Mouse (Mus musculus) c-Kit-positive CD71-negative TER-119-negative erythroid progenitor cells, embryonic 14.5 days (primary cell): ENCODE results near the gene Necap2.

Experiments
- DNase-seq: peaks from one replicate; pipeline ENCODE4 v3.0.0-alpha.2; 2013; ENCODE audit warnings: low read depth

The Necap2 gene

GRCm38 (mm10) chr4:141073661-141074060, 4.5 kb downstream of the Necap2 start:
- DNase-seq: no peak

GRCm38 (mm10) chr4:141072502-141072901, 5.7 kb downstream of the Necap2 start:
- DNase-seq: no peak

- DNase-seq: no peak
These were observed 8.4 kb downstream of the Necap2 start for GRCm38 (mm10) chr4:141069731-141070130.

GRCm38 (mm10) chr4:141068655-141069054, 9.5 kb downstream of the Necap2 start:
- DNase-seq: no peak

- no peak for DNase-seq
These were observed 10.6 kb downstream of the Necap2 start for GRCm38 (mm10) chr4:141067516-141068046.

- DNase-seq: no peak
These were observed 11.2 kb downstream of the Necap2 start for GRCm38 (mm10) chr4:141066709-141067515.

GRCm38 (mm10) chr4:141065123-141065522, 13.0 kb downstream of the Necap2 start:
- DNase-seq: peak; percentile 86

- no peak for DNase-seq
These were observed 14.0 kb downstream of the Necap2 start for GRCm38 (mm10) chr4:141064104-141064659.

GRCm38 (mm10) chr4:141060426-141061301, 17.5 kb downstream of the Necap2 start, which contains the start of gene Crocc:
TSS of gene Crocc (minus strand) at chr4:141060550.
- peak; percentile 97 for DNase-seq

GRCm38 (mm10) chr4:141059616-141060425, 18.3 kb downstream of the Necap2 start:
- no peak for DNase-seq

GRCm38 (mm10) chr4:141058835-141059234, 19.3 kb downstream of the Necap2 start:
- DNase-seq: no peak

GRCm38 (mm10) chr4:141056970-141057369, 21.2 kb downstream of the Necap2 start:
- DNase-seq: no peak

GRCm38 (mm10) chr4:141053568-141054161, 24.5 kb downstream of the Necap2 start:
- DNase-seq: no peak

- no peak for DNase-seq
These were observed 25.0 kb downstream of the Necap2 start for GRCm38 (mm10) chr4:141053138-141053537.

- DNase-seq: no peak
These were observed 25.7 kb downstream of the Necap2 start for GRCm38 (mm10) chr4:141052442-141052841.

GRCm38 (mm10) chr4:141049476-141049835, 28.7 kb downstream of the Necap2 start:
- DNase-seq: no peak

GRCm38 (mm10) chr4:141048810-141049475, 29.2 kb downstream of the Necap2 start:
- DNase-seq: no peak

GRCm38 (mm10) chr4:141044816-141045215, 33.3 kb downstream of the Necap2 start:
- peak; percentile 50 for DNase-seq

- no peak for DNase-seq
These were observed 37.0 kb downstream of the Necap2 start for GRCm38 (mm10) chr4:141041117-141041516.
